Mouse (Mus musculus) kidney, embryonic 16.5 days (tissue): Measurements from ENCODE around the gene Azin2. TPM values are rescaled to one million over a fixed set of nuclear protein-coding genes. Genes with fewer than 3 reads are reported as not detected.

ENCODE experiments used
- ATAC-seq: fragments of 200-750 bp; cut with Nextera tagmentation; 2 replicates; pipeline ENCODE4 v1.8.0; 2017; ENCODE audit warnings: moderate TSS enrichment; ENCODE audit not compliant: low FRiP score, low TSS enrichment
- H3K27ac ChIP-seq: fragments of 300-500 bp; sonication (generic); 2 replicates; pipeline ENCODE4 v1.5.1; 2014; ENCODE audit warnings: low read length
- H3K27me3 ChIP-seq: fragments of 300-500 bp; sonication (generic); 2 replicates; pipeline ENCODE4 v1.6.1; 2014; ENCODE audit warnings: low read length, control low read depth, mixed read lengths; ENCODE audit not compliant: insufficient read depth
- H3K36me3 ChIP-seq: fragments of 300-500 bp; sonication (generic); 2 replicates; pipeline ENCODE4 v1.6.1; 2014; ENCODE audit warnings: low read length, control low read depth, mixed read lengths; ENCODE audit not compliant: insufficient read depth
- H3K4me1 ChIP-seq: fragments of 300-500 bp; sonication (generic); 2 replicates; pipeline ENCODE4 v1.6.1; 2014; ENCODE audit warnings: low read length, control low read depth, mixed read lengths; ENCODE audit not compliant: insufficient read depth
- H3K4me2 ChIP-seq: fragments of 300-500 bp; sonication (generic); replicated peaks from 2 replicates; pipeline ENCODE4 v1.6.1; 2014; ENCODE audit warnings: low read depth, low read length
- H3K4me3 ChIP-seq: fragments of 300-500 bp; sonication (generic); 2 replicates; pipeline ENCODE4 v1.5.1; 2014; ENCODE audit warnings: mild to moderate bottlenecking, low read length
- H3K9ac ChIP-seq: fragments of 300-500 bp; sonication (generic); replicated peaks from 2 replicates; pipeline ENCODE4 v1.6.1; 2014; ENCODE audit warnings: low read length
- H3K9me3 ChIP-seq: fragments of 300-500 bp; sonication (generic); 2 replicates; pipeline ENCODE4 v1.6.1; 2016; ENCODE audit warnings: low read length, control low read depth
- WGBS: fragments of 180-500 bp; shearing (Covaris S2); extraction: QIAGEN DNeasy Blood & Tissue Kit; methylation state at CpG from one replicate; pipeline ENCODE4 v1.1.7; 2014; 5-methylcytosine and 5-hydroxymethylcytosine counted together
- polyA plus RNA-seq: library from polyadenylated mRNA; unstranded; fragments of >200 nt; fragmentation: Nextera tagmentation; extraction: Ambion mirVana; gene quantifications from 2 replicates; pipeline ENCODE4 v1.2.1, GENCODE M21; 2015

Gene Azin2
- polyA plus RNA-seq, 1 experiment from 2014 or later, result 26.3 TPM

GRCm38 (mm10) chr4:128917756-128918155 is 44.5 kb downstream of the Azin2 start:
- H3K4me2 ChIP-seq, result no peak overlapping the region
- WGBS, result 89% methylated on average over 6 of the region's 6 CpGs
- no peaks in the 10 kb centered on the region for H3K36me3 ChIP-seq
- no peak for ATAC-seq
- H3K4me1 ChIP-seq, result peaks cover 7% of the 10 kb centered on the region
- H3K27me3 ChIP-seq, result no peaks in the 10 kb centered on the region
- no peak overlapping the region for H3K4me3 ChIP-seq
- H3K9me3 ChIP-seq, result no peaks in the 10 kb centered on the region
- no peak overlapping the region for H3K27ac ChIP-seq
- no peak overlapping the region for H3K9ac ChIP-seq

GRCm38 (mm10) chr4:128917119-128917518 is 45.1 kb downstream of the Azin2 start:
- H3K9me3 ChIP-seq, result no peaks in the 10 kb centered on the region
- peaks cover 7% of the 10 kb centered on the region for H3K4me1 ChIP-seq
- no peaks in the 10 kb centered on the region for H3K36me3 ChIP-seq
- H3K27me3 ChIP-seq, result no peaks in the 10 kb centered on the region
- ATAC-seq, result no peak
- H3K9ac ChIP-seq, result no peak overlapping the region
- no peak overlapping the region for H3K4me2 ChIP-seq
- H3K27ac ChIP-seq, result no peak overlapping the region
- H3K4me3 ChIP-seq, result no peak overlapping the region
- WGBS, result 72% methylated on average over 3 of the region's 3 CpGs

- no peaks in the 10 kb centered on the region for H3K27me3 ChIP-seq
- no peak overlapping the region for H3K4me3 ChIP-seq
- H3K4me2 ChIP-seq, result no peak overlapping the region
- WGBS, result 17% methylated on average over 4 of the region's 4 CpGs
- no peak for ATAC-seq
- H3K9me3 ChIP-seq, result no peaks in the 10 kb centered on the region
- no peak overlapping the region for H3K9ac ChIP-seq
- H3K4me1 ChIP-seq, result peaks cover 3% of the 10 kb centered on the region; the same call in 1 of the 2 replicates
- H3K36me3 ChIP-seq, result peaks cover 12% of the 10 kb centered on the region
- H3K27ac ChIP-seq, result no peak overlapping the region
Measured at GRCm38 (mm10) chr4:128913794-128914193, 48.4 kb downstream of the Azin2 start.

GRCm38 (mm10) chr4:128912085-128912484 is 50.2 kb downstream of the Azin2 start:
- ATAC-seq, result no peak
- H3K4me3 ChIP-seq, result no peak overlapping the region
- 85% methylated on average over 10 of the region's 10 CpGs for WGBS
- H3K27ac ChIP-seq, result no peak overlapping the region
- no peak overlapping the region for H3K4me2 ChIP-seq
- no peaks in the 10 kb centered on the region for H3K9me3 ChIP-seq
- no peak overlapping the region for H3K9ac ChIP-seq
- no peaks in the 10 kb centered on the region for H3K27me3 ChIP-seq
- peaks cover 12% of the 10 kb centered on the region for H3K36me3 ChIP-seq
- peaks cover 6% of the 10 kb centered on the region for H3K4me1 ChIP-seq

- 78% methylated on average over 8 of the region's 8 CpGs for WGBS
Measured at GRCm38 (mm10) chr4:128910276-128911063, 51.8 kb downstream of the Azin2 start.

GRCm38 (mm10) chr4:128909378-128909831 is 52.8 kb downstream of the Azin2 start:
- WGBS, result 85% methylated on average over 14 of the region's 14 CpGs
- H3K4me1 ChIP-seq, result peaks cover 26% of the 10 kb centered on the region
- peaks cover 12% of the 10 kb centered on the region for H3K36me3 ChIP-seq
- no peak overlapping the region for H3K9ac ChIP-seq
- no peak for ATAC-seq
- no peak overlapping the region for H3K4me2 ChIP-seq
- no peaks in the 10 kb centered on the region for H3K9me3 ChIP-seq
- H3K4me3 ChIP-seq, result no peak overlapping the region
- no peaks in the 10 kb centered on the region for H3K27me3 ChIP-seq
- H3K27ac ChIP-seq, result no peak overlapping the region

More at GRCm38 (mm10) chr4:128910276-128911063, 51.8 kb downstream of the Azin2 start:
- no peaks in the 10 kb centered on the region for H3K9me3 ChIP-seq
- no peak overlapping the region for H3K4me2 ChIP-seq
- H3K9ac ChIP-seq, result no peak overlapping the region
- H3K36me3 ChIP-seq, result peaks cover 12% of the 10 kb centered on the region
- H3K27me3 ChIP-seq, result no peaks in the 10 kb centered on the region
- no peak overlapping the region for H3K4me3 ChIP-seq
- ATAC-seq, result no peak
- no peak overlapping the region for H3K27ac ChIP-seq
- H3K4me1 ChIP-seq, result peaks cover 16% of the 10 kb centered on the region

GRCm38 (mm10) chr4:128908586-128909377 is 53.5 kb downstream of the Azin2 start:
- Histone ChIP-seq H3K36me3 (peaks cover 12% of the 10 kb centered on the region), H3K4me1 (peaks cover 32% of the 10 kb centered on the region), H3K9me3 (no peaks in the 10 kb centered on the region), H3K4me2 (no peak overlapping the region), H3K27me3 (no peaks in the 10 kb centered on the region), H3K9ac (no peak overlapping the region), H3K4me3 (no peak overlapping the region), H3K27ac (no peak overlapping the region)
- 64% methylated on average over 24 of the region's 24 CpGs for WGBS
- 0 out of 2 replicates have a peak, but pooled peaks have one; percentile 14 for ATAC-seq

- H3K27ac ChIP-seq, result peak overlapping the region; percentile 76
Measured at GRCm38 (mm10) chr4:128907238-128907968, 54.8 kb downstream of the Azin2 start.

GRCm38 (mm10) chr4:128906757-128907156 is 55.5 kb downstream of the Azin2 start:
- H3K9ac ChIP-seq, result no peak overlapping the region
- ATAC-seq, result peak; percentile 66
- no peak overlapping the region for H3K4me2 ChIP-seq
- peaks cover 20% of the 10 kb centered on the region for H3K36me3 ChIP-seq
- no peak overlapping the region for H3K4me3 ChIP-seq
- no peaks in the 10 kb centered on the region for H3K27me3 ChIP-seq
- peak overlapping the region; percentile 76 for H3K27ac ChIP-seq
- H3K4me1 ChIP-seq, result peaks cover 35% of the 10 kb centered on the region
- H3K9me3 ChIP-seq, result no peaks in the 10 kb centered on the region
- WGBS, result 41% methylated on average over 8 of the region's 8 CpGs

More at GRCm38 (mm10) chr4:128907238-128907968, 54.8 kb downstream of the Azin2 start:
- Histone ChIP-seq H3K9ac (peak overlapping the region; percentile 35; the same call in 1 of the 2 replicates), H3K36me3 (peaks cover 18% of the 10 kb centered on the region), H3K4me3 (no peak overlapping the region), H3K27me3 (no peaks in the 10 kb centered on the region), H3K4me2 (no peak overlapping the region), H3K9me3 (no peaks in the 10 kb centered on the region), H3K4me1 (peaks cover 35% of the 10 kb centered on the region)
- ATAC-seq, result 0 out of 2 replicates have a peak, but pooled peaks have one; percentile 5
- 65% methylated on average over 12 of the region's 12 CpGs for WGBS
